Mouse (Mus musculus) MEL (cell line): ENCODE data around the gene Dusp27. TPM values are rescaled to one million over a fixed set of nuclear protein-coding genes. Genes with fewer than 3 reads are reported as not detected.

Source experiments
- DNase-seq: peaks from one replicate; pipeline ENCODE4 v3.0.0; 2011; ENCODE audit warnings: low read depth, low spot score
- H3K27ac ChIP-seq: 2 replicates; pipeline ENCODE4 v1.5.1; 2012; ENCODE audit warnings: low read depth, mild to moderate bottlenecking, control low read depth, low read length, moderate library complexity; ENCODE audit not compliant: control insufficient read depth
- H3K27me3 ChIP-seq, 2 experiments: fragments of 150-350 bp in 1 of 2; sonication (generic) in 1 of 2; 2 replicates each; pipeline ENCODE4 v1.6.1; 2012; ENCODE audit warnings: low read length in 2 of 2, mild to moderate bottlenecking in 2 of 2, improper control_type of control experiment in 1 of 2, moderate library complexity in 1 of 2; ENCODE audit not compliant: insufficient read depth in 2 of 2, control insufficient read depth in 1 of 2
- H3K36me3 ChIP-seq, 2 experiments: 2 replicates each; pipeline ENCODE4 v1.6.1; 2012 to 2014; ENCODE audit warnings: low read length in 2 of 2, improper control_type of control experiment in 1 of 2, inconsistent platforms in 1 of 2, mild to moderate bottlenecking in 1 of 2; ENCODE audit not compliant: insufficient read depth in 2 of 2, control insufficient read depth in 1 of 2
- H3K4me1 ChIP-seq, 2 experiments: fragments of 150-350 bp in 1 of 2; sonication (generic) in 1 of 2; 2 replicates each; pipeline ENCODE4 v1.6.1; 2012; ENCODE audit warnings: low read length in 2 of 2, improper control_type of control experiment in 1 of 2, mild to moderate bottlenecking in 1 of 2; ENCODE audit not compliant: insufficient read depth in 2 of 2, control insufficient read depth in 1 of 2
- H3K4me3 ChIP-seq, 2 experiments: fragments of 150-350 bp in 1 of 2; sonication (generic) in 1 of 2; 2 replicates each; pipeline ENCODE4 v1.5.1; 2012; ENCODE audit warnings: low read depth in 2 of 2, low read length in 2 of 2, mild to moderate bottlenecking in 2 of 2, moderate library complexity in 2 of 2, control low read depth in 1 of 2, improper control_type of control experiment in 1 of 2; ENCODE audit not compliant: control insufficient read depth in 1 of 2, insufficient read depth in 1 of 2
- H3K79me2 ChIP-seq: 2 replicates; pipeline ENCODE4 v1.6.1; 2012; ENCODE audit warnings: mild to moderate bottlenecking, low read length, moderate library complexity; ENCODE audit not compliant: control insufficient read depth, poor library complexity, insufficient read depth
- H3K9ac ChIP-seq: 2 replicates; pipeline ENCODE4 v1.6.1; 2012; ENCODE audit warnings: low read depth, mild to moderate bottlenecking, control low read depth, low read length, moderate library complexity; ENCODE audit not compliant: control insufficient read depth, poor library complexity, severe bottlenecking
- H3K9me3 ChIP-seq: fragments of 150-350 bp; sonication (generic); replicated peaks from 2 replicates; pipeline ENCODE4 v1.6.1; 2012; ENCODE audit warnings: mild to moderate bottlenecking, low read length, improper control_type of control experiment, moderate library complexity; ENCODE audit not compliant: insufficient read depth
- CHD1 ChIP-seq: IDR thresholded peaks from 2 replicates; pipeline ENCODE4 v1.6.1; 2012; ENCODE audit warnings: low read depth, mild to moderate bottlenecking, inconsistent platforms, low read length, improper control_type of control experiment
- E2F4 ChIP-seq: IDR thresholded peaks from 2 replicates; pipeline ENCODE4 v1.6.1; 2011; ENCODE audit warnings: low read depth, low read length, improper control_type of control experiment, borderline replicate concordance
- ELF1 ChIP-seq: IDR thresholded peaks from 2 replicates; pipeline ENCODE4 v1.6.1; 2014; ENCODE audit warnings: low read depth, mild to moderate bottlenecking, inconsistent platforms, low read length, improper control_type of control experiment, moderate library complexity
- EP300 ChIP-seq, 2 experiments: IDR thresholded peaks; 2 replicates each; pipeline ENCODE4 v1.6.1; 2011; ENCODE audit warnings: improper control_type of control experiment in 2 of 2, low read length in 2 of 2, low read depth in 1 of 2, mild to moderate bottlenecking in 1 of 2
- GATA1 ChIP-seq: IDR thresholded peaks from 2 replicates; pipeline ENCODE4 v1.6.1; 2011; ENCODE audit warnings: low read depth, low read length, improper control_type of control experiment
- HCFC1 ChIP-seq: IDR thresholded peaks from 2 replicates; pipeline ENCODE4 v1.6.1; 2012; ENCODE audit warnings: low read depth, mild to moderate bottlenecking, inconsistent platforms, low read length, improper control_type of control experiment, moderate library complexity
- KAT2A ChIP-seq: conservative IDR thresholded peaks from 2 replicates; pipeline ENCODE4 v1.6.1; 2012; ENCODE audit warnings: low read depth, low read length, improper control_type of control experiment, inconsistent platforms
- MAX ChIP-seq: IDR thresholded peaks from 2 replicates; pipeline ENCODE4 v1.6.1; 2011; ENCODE audit warnings: low read length, improper control_type of control experiment
- MEF2A ChIP-seq: IDR thresholded peaks from 2 replicates; pipeline ENCODE4 v1.6.1; 2014; ENCODE audit warnings: low read depth, mild to moderate bottlenecking, inconsistent platforms, low read length, improper control_type of control experiment; ENCODE audit not compliant: poor library complexity, insufficient replicate concordance, severe bottlenecking; ENCODE audit errors: extremely low read depth
- MYB ChIP-seq: IDR thresholded peaks from 2 replicates; pipeline ENCODE4 v1.6.1; 2011; ENCODE audit warnings: mild to moderate bottlenecking, low read depth, low read length, improper control_type of control experiment
- MYC ChIP-seq: IDR thresholded peaks from 2 replicates; pipeline ENCODE4 v1.6.1; 2011; ENCODE audit warnings: low read depth, mild to moderate bottlenecking, low read length, improper control_type of control experiment, moderate library complexity
- POLR2A ChIP-seq, 2 experiments: IDR thresholded peaks; 2 replicates each; pipeline ENCODE4 v1.6.1; 2011 to 2012; ENCODE audit warnings: low read length in 2 of 2, mild to moderate bottlenecking in 2 of 2, control low read depth in 1 of 2, improper control_type of control experiment in 1 of 2, low read depth in 1 of 2, moderate library complexity in 1 of 2; ENCODE audit not compliant: control insufficient read depth in 1 of 2, insufficient read depth in 1 of 2, poor library complexity in 1 of 2
- SMC3 ChIP-seq: IDR thresholded peaks from 2 replicates; pipeline ENCODE4 v1.6.1; 2011; ENCODE audit warnings: low read depth, low read length, improper control_type of control experiment
- TAL1 ChIP-seq: IDR thresholded peaks from 2 replicates; pipeline ENCODE4 v1.6.1; 2012; ENCODE audit warnings: mild to moderate bottlenecking, inconsistent platforms, low read length, moderate library complexity, mixed read lengths
- TCF12 ChIP-seq: IDR thresholded peaks from 2 replicates; pipeline ENCODE4 v1.6.1; 2014; ENCODE audit warnings: low read depth, mild to moderate bottlenecking, inconsistent platforms, low read length, improper control_type of control experiment, moderate library complexity
- USF1 ChIP-seq: IDR thresholded peaks from 2 replicates; pipeline ENCODE4 v1.6.1; 2014; ENCODE audit warnings: low read depth, mild to moderate bottlenecking, inconsistent platforms, low read length, improper control_type of control experiment, moderate library complexity
- USF2 ChIP-seq, 2 experiments: IDR thresholded peaks; 2 replicates each; pipeline ENCODE4 v1.6.1; 2011 to 2012; ENCODE audit warnings: improper control_type of control experiment in 2 of 2, low read length in 2 of 2, borderline replicate concordance in 1 of 2, inconsistent platforms in 1 of 2, low read depth in 1 of 2, mild to moderate bottlenecking in 1 of 2; ENCODE audit not compliant: insufficient read depth in 1 of 2
- ZC3H11A ChIP-seq: IDR thresholded peaks from 2 replicates; pipeline ENCODE4 v1.6.1; 2012; ENCODE audit warnings: low read depth, mild to moderate bottlenecking, inconsistent platforms, low read length, improper control_type of control experiment
- ZKSCAN1 ChIP-seq: IDR thresholded peaks from 2 replicates; pipeline ENCODE4 v1.6.1; 2012; ENCODE audit warnings: low read depth, mild to moderate bottlenecking, inconsistent platforms, low read length, improper control_type of control experiment, moderate library complexity
- ZMIZ1 ChIP-seq: IDR thresholded peaks from 2 replicates; pipeline ENCODE4 v1.6.1; 2012; ENCODE audit warnings: low read depth, mild to moderate bottlenecking, inconsistent platforms, low read length, improper control_type of control experiment, moderate library complexity
- polyA plus RNA-seq, 2 experiments: library from polyadenylated mRNA; stranded (reverse) in 1 of 2; unstranded in 1 of 2; fragments of >175 nt in 1 of 2; fragments of >200 nt in 1 of 2; gene quantifications; 2 replicates each; pipeline versions ENCODE4 v1.2.1 to v1.2.4; 2012; ENCODE audit warnings: low replicate concordance in 2 of 2, low read depth in 1 of 2; ENCODE audit not compliant: insufficient read length in 2 of 2, insufficient read depth in 1 of 2, missing spikeins in 1 of 2
- total RNA-seq: library from RNA; depleted of rRNA; stranded (reverse); fragments of 300-350 nt; gene quantifications from 2 replicates; pipeline ENCODE4 v1.2.3, GENCODE M21; 2012

Dusp27 gene
- total and polyA plus RNA-seq, 3 experiments, result not detected

GRCm38 (mm10) chr1:166105464-166105863 is 22.3 kb downstream of the Dusp27 start:
- no peak for TF ChIP-seq ZC3H11A
- no peak for TF ChIP-seq TCF12
- TF ChIP-seq GATA1, result no peak
- TF ChIP-seq SMC3, result no peak
- TF ChIP-seq ELF1, result no peak
- TF ChIP-seq USF2 (IDR thresholded peaks at IDR 0.05; ENCODE audit: borderline replicate concordance in 1 of 2, insufficient read depth in 1 of 2, low read depth in 1 of 2, low read length in 2 of 2), result no peak
- TF ChIP-seq TAL1, result no peak
- no peak for TF ChIP-seq ZKSCAN1
- no peak for TF ChIP-seq EP300 (IDR thresholded peaks at IDR 0.05; ENCODE audit: low read depth in 1 of 2, low read length in 2 of 2)
- no peak for TF ChIP-seq E2F4
- TF ChIP-seq ZMIZ1, result no peak
- TF ChIP-seq MAX, result no peak
- TF ChIP-seq POLR2A (IDR thresholded peaks at IDR 0.05; ENCODE audit: control insufficient read depth in 1 of 2, insufficient read depth in 1 of 2, low read depth in 1 of 2, low read length in 2 of 2, poor library complexity in 1 of 2), result no peak
- no peak for TF ChIP-seq MYB
- no peak for TF ChIP-seq KAT2A
- TF ChIP-seq MYC, result no peak
- no peak for TF ChIP-seq CHD1
- no peak for TF ChIP-seq MEF2A
- TF ChIP-seq HCFC1, result no peak
- no peak for TF ChIP-seq USF1
- no peak overlapping the region for H3K9ac ChIP-seq
- no peak overlapping the region for H3K27ac ChIP-seq

DNA sequence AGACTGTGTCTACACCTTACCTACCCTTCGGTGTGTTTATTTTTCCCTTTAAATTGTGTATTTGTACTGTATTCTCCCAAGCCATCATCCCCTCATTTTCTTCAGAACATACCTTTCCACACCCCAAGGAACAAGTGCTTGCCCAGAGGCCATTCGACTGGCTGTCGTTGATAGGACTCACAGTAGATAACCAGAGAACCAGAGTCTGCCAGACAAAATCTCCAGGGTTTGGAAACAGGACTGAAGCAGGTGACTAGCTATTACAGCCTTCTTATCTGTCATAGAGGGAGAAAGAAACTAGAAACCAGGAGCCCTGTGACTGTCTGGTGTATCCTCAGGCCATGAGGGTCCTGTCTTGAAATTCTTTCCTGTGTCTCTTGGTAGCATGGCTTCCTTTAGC is 22.9 kb downstream of the Dusp27 start:
- Histone ChIP-seq H3K4me3 (no peak overlapping the region), H3K27ac (no peak overlapping the region), H3K4me1 (no peaks in the 10 kb centered on the region)
- no peak for DNase-seq
- TF ChIP-seq TAL1, result no peak
- TF ChIP-seq, all 39 proteins: peak for 0
- no peaks in the 10 kb centered on the region for H3K9me3 ChIP-seq
- no peaks in the 10 kb centered on the region for H3K79me2 ChIP-seq
- no peaks in the 10 kb centered on the region for H3K36me3 ChIP-seq
- H3K27me3 ChIP-seq, result no peaks in the 10 kb centered on the region
- no peak overlapping the region for H3K9ac ChIP-seq

More at GRCm38 (mm10) chr1:166105464-166105863, 22.3 kb downstream of the Dusp27 start:
- H3K4me1 ChIP-seq, result 0 out of 4 replicates have a peak, but pooled peaks cover 0 to 3% of the 10 kb centered on the region in 2 experiments
- DNase-seq, result no peak
- H3K4me3 ChIP-seq, result no peak overlapping the region
- H3K36me3 ChIP-seq, result no peaks in the 10 kb centered on the region
- H3K9me3 ChIP-seq, result no peaks in the 10 kb centered on the region
- H3K79me2 ChIP-seq, result no peaks in the 10 kb centered on the region
- no peaks in the 10 kb centered on the region for H3K27me3 ChIP-seq
